Mouse (Mus musculus) C2C12 (cell line): ENCODE data around the gene Thrb.

ENCODE experiments used
- CTCF ChIP-seq: IDR thresholded peaks from one replicate; pipeline ENCODE4 v1.5.1; 2011; ENCODE audit not compliant: control insufficient read depth, insufficient read depth, insufficient read length
- MYOG ChIP-seq: IDR thresholded peaks from one replicate; pipeline ENCODE4 v1.6.1; 2011; ENCODE audit not compliant: control insufficient read depth, insufficient read length; ENCODE audit errors: extremely low read depth
- USF1 ChIP-seq: IDR thresholded peaks from one replicate; pipeline ENCODE4 v1.6.1; 2011; ENCODE audit warnings: low read depth, mild to moderate bottlenecking, control low read depth, moderate library complexity

DNA sequence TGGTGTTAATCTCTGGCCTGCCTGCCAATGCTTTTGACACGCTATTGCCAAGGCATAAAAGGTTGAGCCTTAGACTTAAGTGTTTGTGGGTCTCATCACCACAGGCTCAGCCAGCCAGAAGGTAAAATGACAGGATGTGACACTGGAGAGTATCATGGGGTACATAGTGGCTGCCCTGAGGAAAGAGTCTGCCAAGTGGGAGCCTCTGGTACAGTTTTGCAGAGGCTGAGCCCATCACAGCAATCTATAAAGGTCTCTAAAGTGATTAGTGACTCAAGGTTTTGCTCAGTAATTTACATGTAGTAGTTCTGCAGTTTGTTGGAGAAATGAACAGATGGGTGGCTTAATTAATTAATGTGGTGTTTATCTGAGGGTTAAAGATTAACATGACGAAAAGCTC, 330.1 kb downstream of the Thrb start:
- TF ChIP-seq USF1: no peak
- no peak for TF ChIP-seq CTCF
- no peak for TF ChIP-seq MYOG
